Mouse (Mus musculus) limb, embryonic 14.5 days (tissue): Measurements from ENCODE around the gene Arl4d. TPM values are rescaled to one million over a fixed set of nuclear protein-coding genes. Genes with fewer than 3 reads are reported as not detected.

Experiments used
- ATAC-seq: fragments of 200-750 bp; cut with Nextera tagmentation; 2 replicates; pipeline ENCODE4 v1.8.0; 2017; ENCODE audit warnings: low read depth, moderate number of reproducible peaks, moderate TSS enrichment; ENCODE audit not compliant: low FRiP score
- DNase-seq: peaks from one replicate; pipeline ENCODE4 v3.0.0-alpha.2; 2015; ENCODE audit warnings: low spot score
- H3K27ac ChIP-seq: fragments of 300-500 bp; sonication (generic); replicated peaks from 2 replicates; pipeline ENCODE4 v1.5.1; 2014; ENCODE audit warnings: low read depth, mild to moderate bottlenecking, low read length, moderate library complexity, mixed read lengths
- H3K27me3 ChIP-seq: fragments of 300-500 bp; sonication (generic); 2 replicates; pipeline ENCODE4 v1.6.1; 2014; ENCODE audit warnings: low read length, mixed read lengths; ENCODE audit not compliant: control insufficient read depth, insufficient read depth
- H3K36me3 ChIP-seq: fragments of 300-500 bp; sonication (generic); 2 replicates; pipeline ENCODE4 v1.6.1; 2014; ENCODE audit warnings: mild to moderate bottlenecking, low read length, moderate library complexity, mixed read lengths; ENCODE audit not compliant: control insufficient read depth, insufficient read depth
- H3K4me1 ChIP-seq: fragments of 300-500 bp; sonication (generic); 2 replicates; pipeline ENCODE4 v1.6.1; 2014; ENCODE audit warnings: antibody characterized with exemption, low read length, mixed read lengths; ENCODE audit not compliant: control insufficient read depth, insufficient read depth
- H3K4me2 ChIP-seq: fragments of 300-500 bp; sonication (generic); replicated peaks from 2 replicates; pipeline ENCODE4 v1.6.1; 2014; ENCODE audit warnings: low read depth, mild to moderate bottlenecking, low read length, moderate library complexity; ENCODE audit not compliant: severe bottlenecking
- H3K4me3 ChIP-seq: fragments of 300-500 bp; sonication (generic); replicated peaks from 2 replicates; pipeline ENCODE4 v1.5.1; 2014; ENCODE audit warnings: low read length
- H3K9ac ChIP-seq: fragments of 300-500 bp; sonication (generic); 2 replicates; pipeline ENCODE4 v1.6.1; 2014; ENCODE audit warnings: mild to moderate bottlenecking, low read depth, low read length, moderate library complexity; ENCODE audit not compliant: severe bottlenecking
- H3K9me3 ChIP-seq: fragments of 300-500 bp; sonication (generic); 2 replicates; pipeline ENCODE4 v1.6.1; 2016; ENCODE audit warnings: low read length; ENCODE audit not compliant: control insufficient read depth
- POLR2A ChIP-seq: fragments of 200-500 bp; IDR thresholded peaks from 2 replicates; pipeline ENCODE4 v1.8.0; 2012; ENCODE audit warnings: inconsistent platforms, mild to moderate bottlenecking, moderate library complexity, borderline replicate concordance; ENCODE audit not compliant: insufficient read depth, insufficient read length; ENCODE audit errors: extremely low read depth
- WGBS: fragments of 180-500 bp; shearing (Covaris S2); extraction: QIAGEN DNeasy Blood & Tissue Kit; methylation state at CpG from one replicate; pipeline ENCODE4 v1.1.7; 2014; 5-methylcytosine and 5-hydroxymethylcytosine counted together
- polyA plus RNA-seq, 2 experiments: library from polyadenylated mRNA; depleted of rRNA in 1 of 2; stranded (reverse) in 1 of 2; unstranded in 1 of 2; fragments of >200 nt; fragmentation: Nextera tagmentation in 1 of 2; extraction: Ambion mirVana in 1 of 2; gene quantifications; 2 replicates each; pipeline versions ENCODE4 v1.2.1 to v1.2.3; 2012 to 2014

Arl4d gene
- polyA plus RNA-seq, 2 experiments = 3.6 to 4.2 TPM

- Histone ChIP-seq H3K4me1 (peaks cover 12% of the 10 kb centered on the region; the same call in 1 of the 2 replicates), H3K9me3 (no peaks in the 10 kb centered on the region), H3K4me3 (no peak overlapping the region), H3K36me3 (no peaks in the 10 kb centered on the region), H3K27me3 (no peaks in the 10 kb centered on the region), H3K27ac (peak overlapping the region; percentile 26; the same call in 1 of the 2 replicates), H3K9ac (no peak overlapping the region), H3K4me2 (no peak overlapping the region)
- DNase-seq = peak; percentile 64
- no peak for TF ChIP-seq POLR2A
- 62% methylated on average over 13 of the region's 13 CpGs for WGBS
- no peak for ATAC-seq
Observed at GRCm38 (mm10) chr11:101687351-101688301, 22.3 kb downstream of the Arl4d start.

DNA sequence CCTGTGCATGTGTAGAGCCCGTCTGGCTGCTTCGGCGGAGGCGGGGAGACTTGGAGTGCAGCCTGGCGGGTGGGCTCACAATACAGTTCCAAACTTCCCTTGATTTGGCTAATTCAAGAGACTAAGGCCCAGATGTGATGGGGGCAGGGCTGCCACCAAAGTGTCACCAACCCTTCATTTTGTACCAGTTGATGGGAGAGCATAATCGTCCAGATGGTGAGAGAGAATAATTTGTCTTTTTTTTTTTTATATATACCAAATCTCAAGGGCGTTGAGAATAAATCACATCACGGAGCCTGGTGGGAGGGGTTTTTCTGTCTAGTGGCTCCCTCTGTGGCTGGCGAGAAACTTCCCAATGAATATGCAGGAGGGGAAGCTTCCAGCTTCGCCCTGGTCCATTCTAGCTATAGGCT, 24.4 kb downstream of the Arl4d start:
- Histone ChIP-seq H3K36me3 (no peaks in the 10 kb centered on the region), H3K27me3 (no peaks in the 10 kb centered on the region), H3K9ac (no peak overlapping the region), H3K4me3 (no peak overlapping the region), H3K9me3 (no peaks in the 10 kb centered on the region), H3K4me2 (no peak overlapping the region), H3K27ac (no peak overlapping the region), H3K4me1 (peaks cover 12% of the 10 kb centered on the region; the same call in 1 of the 2 replicates)
- WGBS = 66% methylated on average over 10 of the region's 10 CpGs
- DNase-seq = no peak
- ATAC-seq = no peak
- TF ChIP-seq POLR2A = no peak

- Histone ChIP-seq H3K27ac (no peak overlapping the region), H3K27me3 (no peaks in the 10 kb centered on the region), H3K4me2 (no peak overlapping the region), H3K36me3 (no peaks in the 10 kb centered on the region), H3K9ac (no peak overlapping the region), H3K4me3 (no peak overlapping the region), H3K9me3 (no peaks in the 10 kb centered on the region), H3K4me1 (peaks cover 12% of the 10 kb centered on the region; the same call in 1 of the 2 replicates)
- no peak for ATAC-seq
- no peak for TF ChIP-seq POLR2A
- DNase-seq = no peak
- WGBS = 66% methylated on average over 5 of the region's 5 CpGs
Observed at GRCm38 (mm10) chr11:101690326-101690725, 25.0 kb downstream of the Arl4d start.

DNA sequence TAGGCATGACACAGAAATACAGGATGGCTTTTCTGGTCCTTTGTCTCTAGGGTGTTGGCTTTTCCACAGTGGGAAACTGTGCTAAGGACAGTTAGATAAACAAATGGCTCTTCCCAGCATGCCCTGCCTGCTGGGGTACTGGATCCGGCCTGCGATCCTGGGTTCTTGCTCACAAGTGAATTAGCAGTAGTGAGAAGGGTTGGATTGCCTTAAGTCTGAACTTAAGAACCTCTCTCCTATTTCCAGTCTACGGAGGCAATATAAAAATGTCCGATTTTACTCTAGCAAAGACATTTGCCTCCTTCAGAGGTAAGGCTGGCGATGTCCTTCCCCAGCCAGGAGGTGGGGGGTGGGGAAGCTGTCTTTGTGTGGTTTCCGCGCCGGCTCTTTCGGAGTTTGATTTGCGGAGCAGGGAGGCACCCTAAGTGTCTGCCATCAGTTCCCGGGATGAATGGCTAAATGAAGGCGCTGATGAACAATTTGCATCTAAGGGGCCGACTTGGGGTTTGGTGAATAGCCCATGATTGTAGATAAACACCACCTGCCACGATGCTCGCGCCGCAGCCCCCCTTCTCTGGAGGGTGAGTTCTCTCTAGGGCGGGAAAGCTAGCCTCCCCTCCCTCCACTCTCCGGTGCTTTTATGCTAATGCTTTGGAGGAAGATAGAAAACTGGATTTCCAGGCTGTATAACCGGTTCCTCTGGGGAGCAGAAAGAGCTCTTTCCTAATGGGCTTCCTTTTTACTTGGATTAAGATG, 30.7 kb downstream of the Arl4d start:
- peak overlapping the region; percentile 49 for H3K4me2 ChIP-seq
- ATAC-seq (no peak), DNase-seq (peak; percentile 48)
- TF ChIP-seq POLR2A = no peak
- H3K4me3 ChIP-seq = peak overlapping the region; percentile 24
- peaks cover 11% of the 10 kb centered on the region for H3K4me1 ChIP-seq
- no peaks in the 10 kb centered on the region for H3K36me3 ChIP-seq
- 3% methylated on average over 20 of the region's 20 CpGs for WGBS
- H3K27me3 ChIP-seq = no peaks in the 10 kb centered on the region
- no peak overlapping the region for H3K27ac ChIP-seq
- H3K9ac ChIP-seq = peak overlapping the region; percentile 52
- H3K9me3 ChIP-seq = no peaks in the 10 kb centered on the region

DNA sequence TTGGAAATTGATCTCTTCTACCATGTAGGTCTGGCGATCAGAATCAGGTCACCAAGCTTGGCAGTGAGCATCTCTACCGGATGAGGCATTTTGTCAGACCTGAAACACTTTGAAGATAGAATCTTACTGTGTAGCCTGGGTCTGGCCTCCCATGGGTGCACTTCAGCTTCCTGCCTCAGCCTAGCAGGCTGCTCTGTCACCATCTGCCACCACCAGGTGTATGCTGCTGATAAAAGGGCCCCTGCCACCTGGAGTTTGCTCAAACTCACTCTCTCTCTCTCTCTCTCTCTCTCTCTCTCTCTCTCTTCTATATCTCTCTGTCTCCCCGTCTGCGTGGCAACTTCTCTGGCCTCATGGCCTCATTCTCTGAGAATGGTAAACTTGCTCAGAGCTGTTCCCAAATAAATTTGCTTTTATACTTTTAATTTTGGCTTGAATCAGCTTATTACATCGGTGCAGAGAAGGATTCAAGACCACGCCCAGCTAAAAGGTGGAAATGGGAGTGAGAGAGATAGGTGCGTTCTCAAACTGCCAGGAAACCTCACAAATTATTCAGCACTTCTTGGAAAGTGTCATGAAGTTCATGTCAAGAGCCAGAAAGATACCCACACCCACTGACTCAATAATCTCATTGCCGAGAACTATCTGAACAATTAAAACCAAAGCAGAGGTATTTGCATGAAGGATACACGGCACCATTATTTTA, 32.0 kb downstream of the Arl4d start:
- Histone ChIP-seq H3K4me3 (no peak overlapping the region), H3K36me3 (no peaks in the 10 kb centered on the region), H3K4me1 (peaks cover 10% of the 10 kb centered on the region), H3K9ac (no peak overlapping the region), H3K9me3 (no peaks in the 10 kb centered on the region), H3K27ac (no peak overlapping the region), H3K4me2 (no peak overlapping the region), H3K27me3 (no peaks in the 10 kb centered on the region)
- DNase-seq (no peak), ATAC-seq (no peak)
- 93% methylated on average over 9 of the region's 9 CpGs for WGBS
- TF ChIP-seq POLR2A = no peak
